Mouse (Mus musculus) gonadal fat pad, adult 2 months (tissue): ENCODE data around the gene Agap1. TPM values are rescaled to one million over a fixed set of nuclear protein-coding genes. Genes with fewer than 3 reads are reported as not detected.

Experiments used
- DNase-seq: peaks from one replicate; pipeline ENCODE4 v3.0.0-alpha.2; 2012; ENCODE audit warnings: low read depth
- polyA plus RNA-seq: library from polyadenylated mRNA; depleted of rRNA; stranded (reverse); fragments of >200 nt; gene quantifications from 2 replicates; pipeline ENCODE4 v1.2.3, GENCODE M21; 2012; rRNA removed

Gene Agap1
- polyA plus RNA-seq = 15.8 and 24.3 TPM in 2 replicates

- no peak for DNase-seq
Observed at GRCm38 (mm10) chr1:89454196-89455123, at the start of gene Agap1. Gene Agap1, plus strand, starts transcription at chr1:89454806.

- no peak for DNase-seq
Observed at GRCm38 (mm10) chr1:89405991-89406390, 48.6 kb upstream of the Agap1 start.

GRCm38 (mm10) chr1:89407986-89408385 lies 46.6 kb upstream of the Agap1 start:
- DNase-seq = no peak

DNA sequence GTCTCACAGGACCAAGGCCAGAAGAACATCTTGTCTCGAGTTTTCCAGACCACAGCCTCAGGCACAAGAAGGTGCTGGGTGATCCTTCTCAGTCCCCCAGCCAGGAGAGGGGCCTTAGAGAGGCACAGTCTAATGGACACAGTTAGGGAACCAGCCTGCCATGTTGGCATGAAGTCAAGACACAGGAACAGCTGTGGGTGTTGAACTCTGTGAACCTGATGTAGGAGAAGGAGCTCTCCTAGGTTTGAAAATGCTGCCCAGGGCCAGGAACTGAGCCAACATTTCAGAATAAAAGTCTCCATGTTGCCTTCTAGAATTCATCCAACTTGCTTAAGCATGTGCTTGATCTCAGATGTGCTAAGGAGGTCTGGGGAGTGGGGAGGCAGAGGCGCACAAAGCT lies 41.5 kb upstream of the Agap1 start:
- peak; percentile 49 for DNase-seq

DNA sequence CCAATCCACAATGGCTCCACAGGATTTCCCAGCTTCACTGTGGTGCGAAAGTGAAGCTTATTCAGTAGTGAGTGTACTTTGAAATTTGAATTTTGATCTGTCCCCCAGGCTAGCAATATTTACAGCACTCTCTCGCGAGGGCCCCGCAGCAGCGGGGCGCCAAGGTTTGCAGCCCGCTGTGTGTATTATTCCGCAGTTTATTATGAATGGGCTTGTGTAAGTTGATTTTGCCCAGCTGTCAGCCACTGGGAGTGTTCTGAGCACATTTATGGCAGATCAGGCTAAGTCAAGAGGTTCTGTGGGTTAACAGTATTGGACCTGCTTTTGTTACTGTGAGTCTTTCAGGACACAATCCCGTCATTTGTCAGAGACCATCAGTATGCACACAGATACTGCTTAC lies 40.0 kb upstream of the Agap1 start:
- no peak for DNase-seq

DNA sequence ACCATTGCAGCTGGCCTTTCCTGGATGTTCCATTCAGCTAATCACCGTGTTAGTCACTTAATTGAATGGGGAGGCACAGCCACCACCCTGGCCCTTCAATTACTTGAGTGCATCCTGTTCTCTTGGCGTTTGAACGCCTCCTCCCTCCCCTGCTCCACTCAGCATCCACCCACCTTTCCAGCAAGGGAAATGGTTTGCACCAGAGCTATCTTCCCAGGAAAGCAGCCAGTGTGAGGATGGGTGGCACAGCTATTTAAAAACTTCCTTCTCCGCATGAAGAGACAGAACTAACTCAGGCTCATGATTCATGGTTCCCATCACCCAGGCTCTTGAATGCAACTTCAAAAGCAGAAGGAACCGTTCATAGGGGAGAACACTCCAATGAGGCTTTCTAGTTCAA lies 37.7 kb upstream of the Agap1 start:
- DNase-seq = no peak

GRCm38 (mm10) chr1:89420642-89421041 lies 34.0 kb upstream of the Agap1 start:
- DNase-seq = no peak

DNA sequence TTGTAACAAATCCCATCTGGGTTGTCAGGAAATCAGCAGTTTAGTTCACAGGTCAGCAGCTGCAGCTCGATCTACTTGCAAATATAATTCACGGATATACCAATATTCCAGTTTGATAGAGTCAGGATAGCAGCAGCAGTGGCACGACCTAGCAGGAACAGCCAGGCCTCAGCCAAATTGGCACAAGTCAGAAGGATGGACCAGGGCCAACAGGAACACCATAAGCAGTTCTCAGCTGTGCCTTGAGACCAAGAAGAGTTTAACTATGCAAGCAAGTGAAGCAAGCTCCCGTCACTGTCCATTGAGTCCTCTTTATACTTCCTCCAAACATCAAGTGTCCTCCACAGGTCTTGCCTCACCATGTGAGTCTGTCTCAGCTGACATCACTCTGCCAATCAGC lies 33.2 kb upstream of the Agap1 start:
- peak; percentile 38 for DNase-seq

GRCm38 (mm10) chr1:89424563-89424962 lies 30.0 kb upstream of the Agap1 start:
- DNase-seq = peak; percentile 37

- DNase-seq = no peak
Observed at GRCm38 (mm10) chr1:89426137-89426536, 28.5 kb upstream of the Agap1 start.

- DNase-seq = no peak
Observed at GRCm38 (mm10) chr1:89428671-89429070, 25.9 kb upstream of the Agap1 start.

DNA sequence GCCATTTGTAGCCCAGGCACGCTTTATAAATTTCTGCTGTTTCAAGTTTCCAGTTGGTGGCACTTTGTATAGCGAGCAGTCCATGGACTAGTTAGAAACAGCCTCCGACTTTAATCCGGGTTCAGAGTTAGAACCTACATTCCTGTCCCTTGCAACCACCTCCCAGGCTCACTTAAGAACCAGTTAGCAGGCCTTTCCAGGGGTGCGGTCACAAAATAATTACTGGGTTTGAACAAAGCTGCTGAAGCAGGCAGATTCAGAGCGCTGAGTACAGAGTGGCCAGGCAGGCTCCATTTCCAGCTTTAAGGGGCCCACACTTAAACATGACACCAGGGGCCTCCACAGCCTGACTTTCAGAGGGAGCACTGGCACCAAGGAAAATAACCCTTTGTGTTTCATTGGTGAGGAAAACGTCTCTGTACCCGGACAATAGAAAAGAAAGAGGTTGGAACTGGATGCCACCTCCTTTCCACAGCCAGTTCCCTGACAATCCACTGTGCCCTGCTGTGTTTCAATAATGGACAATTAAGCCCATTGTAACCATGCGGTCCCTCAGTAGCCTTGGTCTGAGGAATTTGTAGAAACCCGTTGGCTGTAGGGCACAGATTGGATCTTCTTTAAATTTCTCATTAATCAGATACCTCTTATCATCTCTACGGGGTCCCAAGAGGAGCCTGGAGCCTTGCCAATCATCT lies 24.5 kb upstream of the Agap1 start:
- no peak for DNase-seq

- DNase-seq = no peak
Observed at GRCm38 (mm10) chr1:89439351-89439750, 15.3 kb upstream of the Agap1 start.

DNA sequence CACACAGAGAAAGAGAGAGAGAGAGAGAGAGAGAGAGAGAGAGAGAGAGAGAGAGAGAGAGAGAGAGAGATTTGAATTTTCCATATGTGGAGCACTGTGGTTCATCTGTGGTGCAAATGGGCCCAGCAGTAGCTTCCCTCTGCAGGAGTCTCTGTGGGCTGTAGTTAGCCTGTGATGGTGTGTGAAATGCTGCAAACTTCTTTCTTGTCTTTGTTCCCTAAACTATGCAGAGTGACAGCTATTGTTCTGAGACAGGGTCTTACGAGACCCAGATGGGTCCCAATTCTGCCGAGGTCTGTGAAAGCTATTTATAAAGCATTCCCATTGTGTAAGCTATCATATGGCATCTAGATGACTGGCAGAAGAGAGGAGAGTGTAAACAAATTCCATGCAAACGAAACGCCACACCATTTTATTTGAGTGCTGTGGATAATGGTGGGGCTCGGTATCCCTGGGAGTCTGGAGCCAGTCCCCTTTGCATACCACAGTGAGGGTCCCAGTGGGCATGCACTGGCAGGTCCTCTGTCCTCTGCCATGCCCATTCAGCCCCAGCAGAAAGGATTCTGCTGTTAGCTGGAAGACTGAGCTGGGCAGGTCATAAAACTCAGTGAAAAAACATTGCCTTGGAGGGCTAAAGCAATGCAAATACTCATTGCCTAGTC lies 13.2 kb upstream of the Agap1 start:
- DNase-seq = no peak

GRCm38 (mm10) chr1:89443512-89443911 lies 11.1 kb upstream of the Agap1 start:
- DNase-seq = no peak

DNA sequence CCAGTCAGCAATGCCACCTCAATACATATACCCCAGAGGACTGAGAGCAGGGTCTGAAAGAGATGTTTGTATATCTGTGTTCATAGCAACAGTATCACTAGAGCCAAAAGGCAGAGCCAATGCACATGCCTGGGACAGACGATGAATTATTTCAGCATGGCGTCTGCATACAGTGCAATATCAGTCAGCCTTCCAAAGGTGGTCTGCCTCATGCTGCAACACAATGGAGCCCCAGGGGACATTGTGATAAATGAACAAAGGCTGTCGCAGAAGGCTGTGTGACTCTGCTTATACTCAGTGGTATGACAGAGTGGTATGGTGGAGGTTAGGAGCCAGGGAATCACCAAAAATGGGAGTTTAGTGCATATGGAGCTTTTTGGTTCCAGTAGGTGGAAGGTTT lies 10.6 kb upstream of the Agap1 start:
- no peak for DNase-seq

DNA sequence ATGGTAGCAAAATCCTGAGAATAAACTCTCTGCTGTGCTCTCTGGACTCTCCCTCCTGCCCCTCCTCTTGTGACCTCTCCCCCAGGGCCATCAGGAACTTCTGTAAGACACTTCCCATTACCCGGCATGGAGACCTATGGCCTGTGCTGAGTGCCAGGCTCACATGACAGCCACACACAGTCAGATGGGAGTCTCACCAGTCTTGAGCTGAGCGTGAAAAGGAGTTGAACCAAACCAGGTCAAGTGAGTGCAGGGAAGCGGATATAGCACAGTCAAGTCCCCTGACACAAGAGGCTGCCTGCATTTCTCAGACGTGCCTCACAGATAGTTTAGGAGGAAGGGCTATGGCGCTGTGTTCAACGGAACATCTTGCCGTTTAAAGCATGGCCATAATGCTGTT lies 4.5 kb upstream of the Agap1 start:
- DNase-seq = no peak

GRCm38 (mm10) chr1:89452138-89452537 lies 2.5 kb upstream of the Agap1 start:
- no peak for DNase-seq

DNA sequence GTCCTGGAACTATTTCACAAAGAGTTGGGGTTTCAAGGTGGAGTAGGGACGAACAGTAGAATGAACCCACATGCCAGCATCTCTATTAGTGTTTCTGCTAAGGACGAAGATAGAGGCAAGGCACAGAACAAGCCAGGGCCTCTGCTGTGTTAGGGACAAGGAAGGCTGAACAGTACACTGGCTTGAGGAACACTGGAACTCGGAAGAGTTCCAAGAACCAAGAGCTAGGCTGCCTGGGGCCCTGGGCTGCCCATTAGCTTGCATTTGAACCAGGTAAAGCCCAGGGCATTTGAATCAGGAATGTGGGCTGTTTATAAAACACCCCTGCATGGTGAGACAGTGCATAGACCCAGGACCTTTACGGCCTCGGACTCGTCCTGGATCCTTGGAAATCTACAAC lies 940 bp upstream of the Agap1 start:
- no peak for DNase-seq

DNA sequence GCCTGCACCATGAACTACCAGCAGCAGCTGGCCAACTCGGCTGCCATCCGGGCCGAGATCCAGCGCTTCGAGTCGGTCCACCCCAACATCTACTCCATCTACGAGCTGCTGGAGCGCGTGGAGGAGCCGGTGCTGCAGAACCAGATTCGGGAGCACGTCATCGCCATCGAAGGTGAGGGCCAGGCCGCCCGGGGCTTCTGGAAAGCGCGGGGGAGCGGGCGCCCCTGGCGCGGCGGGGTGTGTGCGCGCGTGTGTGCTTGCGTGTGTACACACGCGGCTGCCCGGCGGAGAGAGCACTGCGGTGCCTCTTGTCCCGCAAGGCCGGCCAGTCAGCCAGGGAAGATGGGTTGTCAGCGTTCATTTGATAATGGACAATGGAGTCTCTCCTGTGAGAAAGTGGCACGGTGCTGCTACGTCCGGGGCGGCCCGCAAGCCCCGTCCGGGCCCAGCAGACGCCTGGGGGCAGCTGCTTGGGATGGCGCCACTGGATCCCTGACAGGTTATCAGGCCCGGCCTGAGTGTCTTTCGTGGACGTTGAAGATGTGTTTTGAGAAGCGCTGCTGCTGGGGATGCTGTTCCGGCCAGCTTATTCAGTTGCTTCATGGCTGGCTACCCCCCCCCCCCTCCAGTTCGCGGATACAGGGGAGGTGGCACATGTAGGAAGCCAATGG lies 950 bp downstream of the Agap1 start:
- DNase-seq = no peak

GRCm38 (mm10) chr1:89456456-89456855 lies 1.9 kb downstream of the Agap1 start:
- peak; percentile 80 for DNase-seq
